Mouse (Mus musculus) thymus, postnatal 10 days (tissue): ENCODE data around the gene Spty2d1.
"Not testable (repeated sequence)": the region's sequence is repeated elsewhere in the genome, so short reads cannot be mapped to it uniquely, and the experiment has no call there.

ENCODE experiments used
- DNase-seq, 2 experiments: peaks; one replicate each; pipeline ENCODE4 v3.0.0; 2021; ENCODE audit warnings: low spot score in 2 of 2

Spty2d1 gene

DNA sequence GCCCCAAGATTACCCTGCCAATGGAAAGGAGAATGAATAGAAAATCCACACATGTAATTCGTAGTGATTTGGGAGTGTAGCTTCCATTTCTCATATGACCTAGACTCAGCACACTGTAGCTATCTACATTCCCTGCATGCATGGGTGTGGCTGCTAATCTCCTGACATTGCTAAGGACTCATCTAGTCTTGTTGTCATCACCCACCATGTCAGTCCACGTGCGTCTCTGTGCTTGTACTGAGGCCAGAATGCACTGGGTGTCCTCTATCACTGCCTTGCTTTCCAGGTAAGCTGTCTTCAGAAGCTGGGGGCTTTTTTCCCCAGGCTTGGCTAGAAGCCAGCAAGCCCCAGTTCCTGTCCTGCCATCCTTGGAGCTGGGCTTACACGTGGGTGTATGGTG is 18.8 kb downstream of the Spty2d1 start:
- DNase-seq = not testable (repeated sequence)

DNA sequence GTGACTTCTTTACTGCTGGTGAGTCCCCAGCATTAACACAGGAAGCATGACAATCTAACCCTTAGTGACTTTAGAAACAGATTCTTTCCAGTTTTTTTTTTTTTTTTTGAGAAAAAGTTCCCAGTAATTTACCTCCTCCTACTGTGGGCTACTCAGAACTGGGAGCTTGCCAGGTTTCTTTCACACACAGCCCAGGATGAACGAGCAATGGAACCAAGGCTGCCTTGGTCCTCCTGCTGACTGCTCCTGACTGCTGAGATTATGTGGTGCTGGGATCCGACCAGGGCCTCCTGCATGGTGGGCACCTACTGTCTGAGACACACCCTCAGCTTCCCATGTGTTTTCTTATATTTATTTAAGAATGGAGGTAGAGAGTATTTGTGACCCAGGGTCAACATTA is 21.1 kb downstream of the Spty2d1 start:
- no peak for DNase-seq

DNA sequence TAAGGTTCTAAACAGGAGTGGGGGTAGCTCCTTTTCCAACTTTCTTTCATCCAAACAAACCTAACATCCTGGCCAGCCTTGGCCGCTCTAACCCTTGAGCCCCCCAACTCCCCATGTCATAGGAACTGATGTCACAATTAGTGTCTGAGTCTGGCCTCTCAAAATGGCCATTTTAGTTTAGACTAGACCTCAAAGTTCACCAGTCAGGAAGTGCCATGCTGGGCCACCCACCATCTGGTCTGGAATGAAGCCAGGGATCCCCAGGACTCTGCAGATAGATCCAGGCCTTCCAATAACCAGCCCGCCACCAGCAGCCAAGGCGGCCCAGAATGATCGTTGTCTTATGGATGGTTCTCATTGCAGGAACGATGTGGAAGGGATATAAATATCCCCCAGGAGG is 21.6 kb downstream of the Spty2d1 start:
- no peak for DNase-seq

DNA sequence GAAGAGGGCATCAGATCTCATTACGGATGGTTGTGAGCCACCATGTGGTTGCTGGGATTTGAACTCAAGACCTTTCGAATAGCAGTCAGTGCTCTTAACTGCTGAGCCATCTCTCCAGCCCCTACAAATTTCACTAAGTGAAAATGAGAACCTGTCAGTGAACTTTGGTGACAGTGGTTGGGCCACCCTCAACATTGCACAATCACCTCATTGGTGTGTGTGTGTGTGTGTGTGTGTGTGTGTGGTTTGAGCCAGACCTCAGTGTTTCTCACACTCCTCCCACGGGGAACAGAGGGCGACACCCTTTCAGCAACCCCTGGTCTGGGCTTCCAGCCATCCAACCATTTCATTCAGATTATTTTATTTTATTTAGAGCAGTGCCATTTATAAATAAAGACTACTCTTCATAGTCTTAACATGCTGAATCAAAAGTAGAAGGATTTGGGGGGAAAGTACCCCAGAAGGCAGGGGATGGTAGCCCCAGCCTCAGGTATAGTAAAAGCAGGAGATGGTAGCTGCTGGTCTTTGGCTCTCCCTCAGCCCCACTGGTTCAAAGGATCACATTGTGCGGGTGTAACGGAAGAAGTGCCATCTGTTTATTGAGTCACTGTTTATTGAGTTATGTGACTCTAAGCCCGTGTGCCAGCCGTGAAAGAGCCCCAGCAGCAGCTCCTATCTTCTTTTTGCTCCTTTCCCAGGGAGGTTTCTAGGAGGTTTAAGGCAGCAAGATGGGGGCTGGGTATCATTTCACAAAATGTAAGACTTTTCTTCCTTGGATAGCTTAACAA is 22.3 kb downstream of the Spty2d1 start:
- no peak for DNase-seq

DNA sequence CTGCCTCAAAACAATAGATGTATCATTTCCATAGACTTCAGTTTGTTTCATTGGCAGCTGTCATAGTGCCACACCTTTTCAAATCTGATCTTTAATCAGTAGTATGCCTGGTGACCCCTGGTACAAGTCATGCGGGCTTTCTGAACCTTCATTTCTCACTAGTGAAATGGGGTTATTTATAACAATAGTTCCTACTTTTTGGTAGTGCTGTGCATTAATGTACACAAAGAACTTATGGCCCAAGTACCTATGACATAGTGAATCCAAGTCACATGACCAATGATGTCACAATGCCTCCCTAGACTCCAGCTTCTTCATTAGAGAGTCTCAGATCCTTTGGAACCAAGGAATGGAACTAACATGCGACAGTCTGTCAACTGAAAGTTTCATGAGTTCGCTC is 24.9 kb downstream of the Spty2d1 start, which contains the start of gene Gm9999:
Gene Gm9999, plus strand, starts transcription at position 301 of the 400 bp plus-strand sequence.
- no peak for DNase-seq

DNA sequence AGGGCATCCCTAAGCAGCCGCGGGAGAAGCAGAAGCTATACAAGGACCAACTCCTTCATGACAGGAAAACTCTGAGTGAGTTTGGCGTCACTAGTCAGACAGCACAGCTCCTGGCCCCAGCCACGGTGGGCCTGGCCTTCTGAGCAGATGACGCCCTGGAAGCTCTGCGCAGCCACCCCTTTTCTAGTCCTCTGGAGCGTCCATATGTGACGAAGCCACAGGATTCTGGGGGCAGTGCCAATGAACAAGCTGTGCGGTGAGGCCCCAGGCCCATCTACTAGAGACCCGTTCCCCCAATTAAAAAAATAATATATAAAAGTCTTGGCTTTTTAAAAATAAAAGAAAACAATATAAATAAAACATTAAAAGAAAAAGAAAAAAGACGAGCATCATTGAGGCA is 32.8 kb downstream of the Spty2d1 start:
- DNase-seq = no peak

DNA sequence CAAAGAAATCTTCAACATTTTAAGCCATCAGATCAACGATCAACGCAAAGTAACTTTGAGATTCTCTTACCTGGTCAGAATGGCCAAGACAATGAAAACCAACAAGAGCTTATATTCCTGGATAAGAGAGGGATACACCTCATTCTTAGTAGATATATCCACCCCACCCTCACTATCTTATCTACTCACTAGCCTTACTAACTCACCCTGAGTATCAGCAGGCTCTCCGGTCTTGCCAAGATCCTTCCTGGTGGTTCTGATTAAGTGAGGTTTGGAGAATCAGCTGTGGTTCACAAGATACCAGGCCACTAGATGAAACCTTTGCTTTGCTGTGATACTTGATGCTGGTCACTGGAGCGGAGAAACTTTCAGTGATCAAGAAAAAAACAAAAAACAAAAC is 33.6 kb downstream of the Spty2d1 start:
- no peak for DNase-seq

DNA sequence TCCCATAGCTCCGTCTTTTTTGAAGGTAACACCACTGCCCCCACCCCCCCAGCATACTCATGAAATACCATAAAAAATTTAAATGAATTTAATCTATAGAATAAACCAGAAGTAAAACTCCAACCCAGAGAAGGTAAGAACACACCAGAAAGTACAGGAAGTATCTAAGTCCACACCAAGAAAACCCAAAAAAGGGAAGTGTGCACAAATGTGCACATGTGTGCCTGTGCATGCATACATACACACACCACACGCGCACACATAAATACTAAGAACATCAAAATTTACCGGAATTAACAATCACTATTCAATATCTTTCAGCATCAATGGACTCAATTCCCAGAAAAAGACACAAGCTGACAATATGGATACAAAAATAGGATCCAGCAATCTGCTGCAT is 38.3 kb downstream of the Spty2d1 start:
- no peak for DNase-seq

DNA sequence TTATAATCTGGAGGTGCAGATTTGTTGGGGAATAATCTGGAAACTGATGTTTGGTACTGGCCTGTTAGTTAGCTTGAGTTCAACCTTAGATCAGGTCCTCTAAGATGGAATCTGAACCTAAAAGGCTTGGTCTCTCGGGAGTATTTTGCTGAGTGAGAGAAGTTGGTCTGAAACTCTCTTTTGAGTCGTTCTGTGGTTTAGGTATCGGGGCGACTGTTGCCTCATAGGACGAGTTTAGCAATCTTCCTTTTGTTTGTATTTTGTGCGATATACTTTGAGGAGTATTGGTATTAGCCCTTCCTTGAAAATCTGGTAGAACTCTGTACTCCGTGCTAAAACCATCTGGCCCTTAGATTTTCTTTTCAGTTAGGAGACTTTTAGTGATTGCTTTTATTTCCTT is 44.1 kb downstream of the Spty2d1 start:
- no peak for DNase-seq

DNA sequence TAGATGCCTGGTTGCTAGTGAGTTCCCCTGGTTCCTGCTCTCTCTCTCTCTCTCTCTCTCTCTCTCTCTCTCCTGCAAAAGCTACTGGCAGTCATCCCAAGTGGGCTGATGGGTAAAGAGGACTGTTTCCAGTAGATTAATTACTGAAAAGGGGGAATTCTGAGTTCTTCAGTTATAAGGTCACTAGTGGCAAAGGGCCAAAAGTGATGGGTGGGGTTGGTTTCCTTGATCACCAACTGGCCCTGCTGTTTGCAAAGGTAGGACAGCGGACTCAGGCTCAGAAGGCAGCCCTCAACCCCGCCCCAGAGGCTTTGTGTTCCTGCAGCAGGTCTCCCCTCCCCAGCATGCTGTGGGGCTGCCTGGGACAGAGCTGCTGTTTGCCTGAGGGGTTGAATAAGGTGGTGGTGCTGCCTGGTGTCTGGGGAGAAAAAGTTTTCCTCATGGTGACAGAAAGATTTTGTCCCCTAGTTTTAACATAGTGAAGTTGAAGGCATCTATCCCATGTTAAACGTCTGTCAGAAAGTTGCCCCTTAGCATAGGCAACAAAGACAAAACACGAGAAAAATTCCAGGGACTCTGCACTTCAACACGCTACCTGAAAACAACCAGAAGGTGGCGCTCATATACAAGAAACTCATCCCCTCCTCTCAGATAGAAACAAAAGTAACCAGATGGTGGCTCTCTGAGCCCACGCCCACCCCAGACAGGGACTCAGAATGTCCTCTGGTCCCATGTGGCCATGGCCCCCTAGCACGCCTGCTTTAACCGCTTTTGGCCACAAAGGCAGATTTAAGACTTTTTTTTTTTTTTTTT is 45.2 kb downstream of the Spty2d1 start:
- peak; percentile 38 to 71 for DNase-seq

DNA sequence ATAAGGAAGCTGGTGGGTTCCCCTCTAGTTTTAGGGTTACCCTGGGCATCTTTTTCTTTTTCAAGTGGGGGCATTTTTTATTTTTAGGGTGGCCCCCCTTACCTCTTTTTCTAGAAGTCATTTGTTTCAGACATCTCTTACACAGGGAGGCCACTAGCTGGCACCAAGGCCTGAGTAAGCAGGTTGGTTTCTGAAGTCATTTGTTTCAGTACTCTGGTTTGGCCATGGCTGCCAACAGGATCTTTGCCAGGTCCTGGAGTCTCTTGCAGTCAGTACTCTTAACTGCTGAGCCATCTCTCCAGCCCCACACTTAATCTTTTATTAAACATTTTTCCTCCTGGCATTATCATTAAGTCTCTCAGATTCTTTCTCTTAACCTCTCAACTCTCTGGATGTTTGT is 46.1 kb downstream of the Spty2d1 start:
- DNase-seq = no peak

DNA sequence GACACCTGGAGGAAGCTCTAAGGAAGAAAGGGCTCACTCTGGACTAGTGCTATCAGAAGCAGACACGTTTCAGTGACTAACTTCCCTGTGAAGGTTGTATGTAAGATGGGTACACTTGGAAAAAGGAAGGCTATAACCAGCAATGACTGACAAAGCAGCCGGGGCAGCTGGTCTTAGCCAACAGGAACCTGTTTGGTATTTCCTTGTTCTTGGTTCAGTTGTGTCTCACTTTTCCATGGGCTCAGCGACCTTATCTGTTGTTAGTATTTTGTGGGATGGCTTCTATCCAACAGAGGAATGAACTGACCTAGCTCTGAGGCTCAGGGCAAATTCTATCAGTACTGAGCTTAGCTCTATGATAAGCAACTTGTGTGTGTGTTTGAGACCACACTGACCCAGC is 47.2 kb downstream of the Spty2d1 start:
- no peak for DNase-seq

DNA sequence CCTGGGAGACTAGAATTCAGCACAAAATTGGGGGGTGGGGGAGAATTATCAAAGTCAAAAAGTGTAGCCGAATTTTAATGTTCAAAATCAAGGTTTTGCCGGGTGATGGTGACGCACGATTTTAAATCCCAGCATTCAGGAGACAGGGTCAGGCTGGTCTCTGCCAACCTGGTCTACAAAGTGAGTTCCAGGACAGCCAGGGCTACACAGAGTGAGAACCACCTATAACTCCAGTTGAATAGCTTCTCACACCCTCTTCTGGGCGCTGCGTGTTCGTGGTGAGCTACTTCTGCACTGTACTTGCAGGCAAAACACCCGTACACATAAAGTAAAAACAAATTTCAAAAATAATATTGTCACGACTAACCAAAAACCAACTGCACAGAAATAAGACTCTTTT is 49.4 kb downstream of the Spty2d1 start:
- DNase-seq = no peak

DNA sequence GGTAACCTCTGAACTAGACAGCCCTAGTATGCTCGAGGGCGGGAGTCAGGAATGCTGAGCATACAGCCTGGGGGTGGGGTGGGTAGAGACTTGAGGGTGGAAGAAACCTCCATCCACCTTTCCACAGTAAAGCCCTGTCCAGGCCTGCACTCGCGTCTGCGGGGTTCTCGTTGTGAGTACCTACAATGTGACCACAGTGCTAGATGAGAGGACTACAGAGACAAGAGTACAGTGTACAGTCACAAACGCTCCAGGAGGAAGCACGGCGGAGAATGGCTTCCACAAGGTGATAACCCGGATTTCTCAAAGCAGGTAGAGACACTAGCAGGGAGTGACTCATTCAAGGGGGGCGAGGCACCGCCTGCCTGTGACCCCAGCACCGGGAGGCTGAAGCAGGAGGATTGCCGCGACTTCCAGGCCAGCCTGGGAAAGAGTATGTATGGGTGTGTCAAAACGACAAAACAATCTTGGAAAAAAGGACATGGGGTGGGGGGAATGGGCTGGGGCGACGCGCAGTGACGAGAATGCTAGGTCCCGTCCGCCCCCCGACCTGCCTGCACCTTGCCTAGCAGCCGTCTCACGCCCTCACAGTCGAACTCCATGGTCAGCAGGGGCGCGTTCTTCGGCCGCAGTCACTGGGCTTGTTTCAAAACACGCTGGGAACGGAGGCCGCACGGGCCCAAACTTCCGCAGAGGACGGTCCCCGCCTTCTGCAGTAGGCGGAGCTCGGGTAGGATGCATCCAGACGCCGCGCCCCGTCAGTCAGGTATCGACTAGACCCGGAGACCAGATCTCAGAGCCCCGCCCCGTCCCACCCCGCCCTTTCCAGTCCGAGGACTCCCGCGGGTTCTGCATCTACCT is 50.1 kb downstream of the Spty2d1 start, which contains the start of gene Uevld:
Gene Uevld, minus strand, starts transcription at position 697 of the 861 bp plus-strand sequence.
- DNase-seq = peak; percentile 76 to 86
